In genomic region chr7:24299823-24300481, GRCm38 (mm10) we compare ENCODE assay signal across 8 mouse cellular contexts. TPM values are rescaled to one million over a fixed set of nuclear protein-coding genes. Genes with fewer than 3 reads are reported as not detected.
DNase-seq lines count a peak whose midpoint lies in the region; ATAC-seq and TF ChIP-seq lines count a peak whose summit lies in the region.

No protein-coding gene starts in this region.

- DNase-seq in gastrocnemius, adult 18-20 months (ENCODE audit: low spot score), result peak; percentile 14
- no peak for DNase-seq in gastrocnemius, postnatal 36 days
- no peak for DNase-seq in ES-E14 (ENCODE audit: low read depth, low spot score)
- DNase-seq in embryo, embryonic 10.5 days (ENCODE audit: low spot score), result peak; percentile 36
- peak; percentile 3 to 23 for DNase-seq in heart, postnatal 10 days
- DNase-seq in neural tube, embryonic 11.5 days (ENCODE audit: low spot score), result peak; percentile 35
- no peak for DNase-seq in urinary bladder, adult 2 months (ENCODE audit: low spot score)

- peak; percentile 51 for ATAC-seq in limb, embryonic 13.5 days (ENCODE audit: low FRiP score, low read depth)
- peak; percentile 38 for ATAC-seq in neural tube, embryonic 11.5 days (ENCODE audit: insufficient read depth, low FRiP score, low TSS enrichment)

- 3% methylated on average over 18 of the region's 18 CpGs for WGBS in limb, embryonic 13.5 days
- WGBS in neural tube, embryonic 11.5 days, result 2% methylated on average over 18 of the region's 18 CpGs

- H3K9ac ChIP-seq in ES-E14 (ENCODE audit: insufficient read depth, low read depth, low read length, poor library complexity, severe bottlenecking), result no peak overlapping the region; the same call in 1 of the 2 replicates
- peak overlapping the region; percentile 82 for H3K9ac ChIP-seq in limb, embryonic 13.5 days
- peak overlapping the region; percentile 62 for H3K9ac ChIP-seq in neural tube, embryonic 11.5 days (ENCODE audit: low read length)

- peak overlapping the region; percentile 88 for H3K4me2 ChIP-seq in limb, embryonic 13.5 days (replicated peaks)
- H3K4me2 ChIP-seq in neural tube, embryonic 11.5 days (ENCODE audit: low read depth), result peak overlapping the region; percentile 90

- no peak overlapping the region for H3K27ac ChIP-seq in ES-E14 (ENCODE audit: insufficient read depth, low read depth, low read length, poor library complexity, severe bottlenecking)
- H3K27ac ChIP-seq in limb, embryonic 13.5 days, result peak overlapping the region; percentile 97
- H3K27ac ChIP-seq in neural tube, embryonic 11.5 days (ENCODE audit: low read depth, low read length), result peak overlapping the region; percentile 53; the same call in 1 of the 2 replicates

- H3K4me3 ChIP-seq in ES-E14 (ENCODE audit: insufficient read depth in 1 of 2, low read depth in 1 of 2, low read length in 2 of 2, poor library complexity in 1 of 2, severe bottlenecking in 1 of 2), result peak overlapping the region; percentile 43 to 88; a peak in 3 of 4 replicates
- H3K4me3 ChIP-seq in limb, embryonic 13.5 days, result peak overlapping the region; percentile 66
- peak overlapping the region; percentile 75 for H3K4me3 ChIP-seq in neural tube, embryonic 11.5 days (ENCODE audit: low read depth, low read length)

- peaks cover 2% of the 10 kb centered on the region in 2 experiments; a peak in 1 of 4 replicates for H3K4me1 ChIP-seq in ES-E14 (ENCODE audit: control insufficient read depth in 2 of 2, insufficient read depth in 2 of 2, low read length in 2 of 2, poor library complexity in 1 of 2)
- H3K4me1 ChIP-seq in limb, embryonic 13.5 days, result peaks cover 14% of the 10 kb centered on the region
- H3K4me1 ChIP-seq in neural tube, embryonic 11.5 days (ENCODE audit: control insufficient read depth, insufficient read depth, low read length), result peaks cover 9% of the 10 kb centered on the region

- peaks cover 17% of the 10 kb centered on the region; the same call in 1 of the 2 replicates for H3K36me3 ChIP-seq in ES-E14 (ENCODE audit: control insufficient read depth, insufficient read depth, low read length, poor library complexity, severe bottlenecking)
- H3K36me3 ChIP-seq in limb, embryonic 13.5 days, result peaks cover 54% of the 10 kb centered on the region
- peaks cover 12% of the 10 kb centered on the region for H3K36me3 ChIP-seq in neural tube, embryonic 11.5 days (ENCODE audit: control insufficient read depth, insufficient read depth, low read length)

- intact Hi-C loops in gastrocnemius, postnatal 36 days (cut with DNase I), result loop anchor here (2.0 kb wide), 1 partner anchor 17 kb away; the partner anchor contains the start of gene Zfp94
- intact Hi-C loops in heart, postnatal 10 days (cut with DNase I), result loop anchor here (2.0 kb wide), 1 partner anchor 331 kb away; no protein-coding TSS in a partner anchor

- in situ Hi-C loops in ES-E14 (cut with MboI; ENCODE audit: low sequenced_read_pairs in 2 of 2, unreplicated experiment in 2 of 2), result no loop called here

- H3K9me3 ChIP-seq in ES-E14 (ENCODE audit: control insufficient read depth, insufficient read depth, low read depth, low read length), result no peaks in the 10 kb centered on the region
- H3K9me3 ChIP-seq in limb, embryonic 13.5 days, result no peaks in the 10 kb centered on the region
- H3K9me3 ChIP-seq in neural tube, embryonic 11.5 days (ENCODE audit: control insufficient read depth, low read length), result no peaks in the 10 kb centered on the region

- H3K27me3 ChIP-seq in limb, embryonic 13.5 days, result no peaks in the 10 kb centered on the region
- no peaks in the 10 kb centered on the region for H3K27me3 ChIP-seq in neural tube, embryonic 11.5 days (ENCODE audit: control insufficient read depth, insufficient read depth, low read length)

TF ChIP-seq in ES-E14, 5 proteins besides CTCF, POLR2A, EP300 and RAD21:
- no peak for TF ChIP-seq ZNF384 (IDR thresholded peaks at IDR 0.05; ENCODE audit: low read depth, low read length)
- no peak for TF ChIP-seq HCFC1 (IDR thresholded peaks at IDR 0.05; ENCODE audit: borderline replicate concordance, insufficient read depth, low read length)
- no peak for TF ChIP-seq MAFK (IDR thresholded peaks at IDR 0.05; ENCODE audit: insufficient read depth, low read depth, low read length)
- no peak for TF ChIP-seq ZC3H11A (IDR thresholded peaks at IDR 0.05; ENCODE audit: borderline replicate concordance, low read depth, low read length)
- TF ChIP-seq CHD2 (IDR thresholded peaks at IDR 0.05; ENCODE audit: low read depth, low read length), result no peak
TF ChIP-seq in ES-E14: peak in this region for 0.

RNA-seq across cellular contexts. Expression of gene Zfp61, which starts 1.1 kb away (rescaled TPM):
- total RNA-seq in gastrocnemius, adult 18-20 months (2021), result 1 to 10 TPM; 2.2 to 2.6 TPM
- total RNA-seq in gastrocnemius, postnatal 36 days (2021), result 1 to 10 TPM; 2.5 to 2.7 TPM
- 22.4 and 30.4 TPM in 2 replicates for total RNA-seq in ES-E14 (2012; rRNA removed)
- total RNA-seq in heart, postnatal 10 days (2021), result 1 to 10 TPM; 4.0 to 5.5 TPM
- polyA plus RNA-seq in limb, embryonic 13.5 days (2015; fragmentation: Nextera tagmentation; extraction: Ambion mirVana), result 54.1 and 63.5 TPM in 2 replicates
- 34.4 and 40.9 TPM in 2 replicates for polyA plus RNA-seq in neural tube, embryonic 11.5 days (2014; fragmentation: Nextera tagmentation; extraction: Ambion mirVana)
- 16.1 and 18.1 TPM in 2 replicates for polyA plus RNA-seq in urinary bladder, adult 2 months (2012; rRNA removed)

RNA-seq across cellular contexts. Expression of gene Zfp94, which starts 16.5 kb away (rescaled TPM):
- 1 to 10 TPM; 1.7 to 2.1 TPM for total RNA-seq in gastrocnemius, adult 18-20 months (2021)
- total RNA-seq in gastrocnemius, postnatal 36 days (2021), result 1 to 10 TPM; 1.5 to 1.9 TPM
- 5.4 and 8.0 TPM in 2 replicates for total RNA-seq in ES-E14 (2012; rRNA removed)
- 1 to 10 TPM; 2.2 to 2.5 TPM for total RNA-seq in heart, postnatal 10 days (2021)
- polyA plus RNA-seq in limb, embryonic 13.5 days (2015; fragmentation: Nextera tagmentation; extraction: Ambion mirVana), result 15.0 and 16.0 TPM in 2 replicates
- 12.2 and 16.5 TPM in 2 replicates for polyA plus RNA-seq in neural tube, embryonic 11.5 days (2014; fragmentation: Nextera tagmentation; extraction: Ambion mirVana)
- 10.5 and 11.0 TPM in 2 replicates for polyA plus RNA-seq in urinary bladder, adult 2 months (2012; rRNA removed)

RNA-seq across cellular contexts. Expression of gene Zfp93, which starts 29.7 kb away (rescaled TPM):
- 1 to 10 TPM; 7.0 TPM for total RNA-seq in gastrocnemius, adult 18-20 months (2021)
- 1 to 10 TPM; 3.6 to 3.8 TPM for total RNA-seq in gastrocnemius, postnatal 36 days (2021)
- total RNA-seq in ES-E14 (2012; rRNA removed), result 4.2 and 4.7 TPM in 2 replicates
- total RNA-seq in heart, postnatal 10 days (2021), result 1 to 10 TPM; 3.5 to 5.0 TPM
- polyA plus RNA-seq in limb, embryonic 13.5 days (2015; fragmentation: Nextera tagmentation; extraction: Ambion mirVana), result 8.9 and 9.8 TPM in 2 replicates
- polyA plus RNA-seq in neural tube, embryonic 11.5 days (2014; fragmentation: Nextera tagmentation; extraction: Ambion mirVana), result 8.1 and 9.2 TPM in 2 replicates
- polyA plus RNA-seq in urinary bladder, adult 2 months (2012; rRNA removed), result 6.0 and 6.4 TPM in 2 replicates

RNA-seq across cellular contexts. Expression of gene Tescl, which starts 33.8 kb away (rescaled TPM):
- not detected for total RNA-seq in gastrocnemius, adult 18-20 months (2021)
- not detected for total RNA-seq in gastrocnemius, postnatal 36 days (2021)
- total RNA-seq in ES-E14 (2012; rRNA removed), result 2.3 and 2.4 TPM in 2 replicates
- under 1 TPM in 1 of 2 experiments, not detected in 1; 0.31 TPM for total RNA-seq in heart, postnatal 10 days (2021)
- not detected in 2 replicates for polyA plus RNA-seq in limb, embryonic 13.5 days (2015; fragmentation: Nextera tagmentation; extraction: Ambion mirVana)
- not detected in 2 replicates for polyA plus RNA-seq in neural tube, embryonic 11.5 days (2014; fragmentation: Nextera tagmentation; extraction: Ambion mirVana)
- polyA plus RNA-seq in urinary bladder, adult 2 months (2012; rRNA removed), result 0.19 TPM in 2 replicates

RNA-seq across cellular contexts. Expression of gene Zfp108, which starts 45.4 kb away (rescaled TPM):
- total RNA-seq in gastrocnemius, adult 18-20 months (2021), result 1 to 10 TPM; 1.8 to 2.1 TPM
- 1 to 10 TPM; 1.2 to 1.9 TPM for total RNA-seq in gastrocnemius, postnatal 36 days (2021)
- total RNA-seq in ES-E14 (2012; rRNA removed), result 1.5 and 2.1 TPM in 2 replicates
- total RNA-seq in heart, postnatal 10 days (2021), result 1 to 10 TPM; 1.4 to 1.7 TPM
- 5.4 and 5.5 TPM in 2 replicates for polyA plus RNA-seq in limb, embryonic 13.5 days (2015; fragmentation: Nextera tagmentation; extraction: Ambion mirVana)
- 3.4 and 3.7 TPM in 2 replicates for polyA plus RNA-seq in neural tube, embryonic 11.5 days (2014; fragmentation: Nextera tagmentation; extraction: Ambion mirVana)
- polyA plus RNA-seq in urinary bladder, adult 2 months (2012; rRNA removed), result 3.1 TPM in 2 replicates

Comparison
In these comparisons a context has a peak if more than half of its experiments do, and no peak if none do; other contexts are left out.
1. DNase-seq: peak in gastrocnemius, adult 18-20 months (single experiment), embryo, embryonic 10.5 days (single experiment), heart, postnatal 10 days (2 of 2) and neural tube, embryonic 11.5 days (single experiment); none in gastrocnemius, postnatal 36 days (0 of 2), ES-E14 (single experiment) and urinary bladder, adult 2 months (single experiment).
2. Peak in every context shown above with its lines, with median percentiles within 50 percentile points of each other: H3K4me3 ChIP-seq.